Mouse (Mus musculus): ENCODE measurements at regions not wholly inside any gene's neighbourhood (a gene's known extent, or its start where the extent isn't known, plus 50 kb on each side); places are given as distances from the start of the nearest gene placed in this dataset.

- no peak overlapping the region for H3K4me2 ChIP-seq
- H3K4me1 ChIP-seq (ENCODE audit: control insufficient read depth, insufficient read depth, low read length) = no peaks in the 10 kb centered on the region
- no peaks in the 10 kb centered on the region for H3K9me3 ChIP-seq (ENCODE audit: control insufficient read depth, low read length)
- 95% methylated on average over 2 of the region's 2 CpGs for WGBS
- no peaks in the 10 kb centered on the region for H3K36me3 ChIP-seq (ENCODE audit: control insufficient read depth, insufficient read depth, low read length)
- ATAC-seq (ENCODE audit: low FRiP score) = no peak
- H3K9ac ChIP-seq (ENCODE audit: low read length) = no peak overlapping the region
- H3K27ac ChIP-seq (ENCODE audit: low read depth, low read length) = no peak overlapping the region
- no peak overlapping the region for H3K4me3 ChIP-seq (ENCODE audit: low read depth, low read length)
- DNase-seq (ENCODE audit: low spot score, missing footprints) = no peak
- no peaks in the 10 kb centered on the region for H3K27me3 ChIP-seq (ENCODE audit: control insufficient read depth, insufficient read depth, low read length)
These were observed 246.0 kb downstream of the Ttc6 start for GRCm38 (mm10) chr12:57809961-57810360.

GRCm38 (mm10) chr12:57823809-57824208 lies 259.9 kb downstream of the Ttc6 start:
- no peak for ATAC-seq (ENCODE audit: low FRiP score)
- H3K4me1 ChIP-seq (ENCODE audit: control insufficient read depth, insufficient read depth, low read length) = no peaks in the 10 kb centered on the region
- no peaks in the 10 kb centered on the region for H3K27me3 ChIP-seq (ENCODE audit: control insufficient read depth, insufficient read depth, low read length)
- H3K9me3 ChIP-seq (ENCODE audit: control insufficient read depth, low read length) = no peaks in the 10 kb centered on the region
- 51% methylated on average over 6 of the region's 6 CpGs for WGBS
- H3K4me2 ChIP-seq = no peak overlapping the region
- no peak overlapping the region for H3K27ac ChIP-seq (ENCODE audit: low read depth, low read length)
- no peak overlapping the region for H3K4me3 ChIP-seq (ENCODE audit: low read depth, low read length)
- H3K9ac ChIP-seq (ENCODE audit: low read length) = no peak overlapping the region
- peak; percentile 64 for DNase-seq (ENCODE audit: low spot score, missing footprints)
- H3K36me3 ChIP-seq (ENCODE audit: control insufficient read depth, insufficient read depth, low read length) = no peaks in the 10 kb centered on the region

GRCm38 (mm10) chr12:57825754-57826153 lies 261.8 kb downstream of the Ttc6 start:
- 21% methylated on average over 3 of the region's 3 CpGs for WGBS
- no peaks in the 10 kb centered on the region for H3K36me3 ChIP-seq (ENCODE audit: control insufficient read depth, insufficient read depth, low read length)
- no peaks in the 10 kb centered on the region for H3K9me3 ChIP-seq (ENCODE audit: control insufficient read depth, low read length)
- no peak overlapping the region for H3K4me2 ChIP-seq
- no peak overlapping the region for H3K9ac ChIP-seq (ENCODE audit: low read length)
- ATAC-seq (ENCODE audit: low FRiP score) (peak; percentile 14; the same call in 1 of the 2 replicates), DNase-seq (ENCODE audit: low spot score, missing footprints) (peak; percentile 96)
- no peaks in the 10 kb centered on the region for H3K27me3 ChIP-seq (ENCODE audit: control insufficient read depth, insufficient read depth, low read length)
- H3K4me3 ChIP-seq (ENCODE audit: low read depth, low read length) = no peak overlapping the region
- no peak overlapping the region for H3K27ac ChIP-seq (ENCODE audit: low read depth, low read length)
- no peaks in the 10 kb centered on the region for H3K4me1 ChIP-seq (ENCODE audit: control insufficient read depth, insufficient read depth, low read length)

GRCm38 (mm10) chr12:57842813-57843212 lies 278.9 kb downstream of the Ttc6 start:
- Histone ChIP-seq H3K27me3 (ENCODE audit: control insufficient read depth, insufficient read depth, low read length) (no peaks in the 10 kb centered on the region), H3K4me3 (ENCODE audit: low read depth, low read length) (no peak overlapping the region), H3K4me1 (ENCODE audit: control insufficient read depth, insufficient read depth, low read length) (no peaks in the 10 kb centered on the region), H3K27ac (ENCODE audit: low read depth, low read length) (no peak overlapping the region), H3K4me2 (no peak overlapping the region), H3K36me3 (ENCODE audit: control insufficient read depth, insufficient read depth, low read length) (no peaks in the 10 kb centered on the region), H3K9ac (ENCODE audit: low read length) (no peak overlapping the region), H3K9me3 (ENCODE audit: control insufficient read depth, low read length) (no peaks in the 10 kb centered on the region)
- 73% methylated on average over 4 of the region's 4 CpGs for WGBS
- ATAC-seq (ENCODE audit: low FRiP score) = no peak
- no peak for DNase-seq (ENCODE audit: low spot score, missing footprints)

- 93% methylated on average over 2 of the region's 2 CpGs for WGBS
These were observed 307.1 kb downstream of the Ttc6 start for GRCm38 (mm10) chr12:57871028-57871427.

GRCm38 (mm10) chr12:57890783-57891478 lies 320.6 kb upstream of the Sstr1 start:
- no peak overlapping the region for H3K4me3 ChIP-seq (ENCODE audit: low read depth, low read length)
- H3K4me2 ChIP-seq = no peak overlapping the region
- no peaks in the 10 kb centered on the region for H3K36me3 ChIP-seq (ENCODE audit: control insufficient read depth, insufficient read depth, low read length)
- H3K27ac ChIP-seq (ENCODE audit: low read depth, low read length) = no peak overlapping the region
- H3K27me3 ChIP-seq (ENCODE audit: control insufficient read depth, insufficient read depth, low read length) = no peaks in the 10 kb centered on the region
- ATAC-seq (ENCODE audit: low FRiP score) (no peak), DNase-seq (ENCODE audit: low spot score, missing footprints) (no peak)
- H3K9me3 ChIP-seq (ENCODE audit: control insufficient read depth, low read length) = no peaks in the 10 kb centered on the region
- no peak overlapping the region for H3K9ac ChIP-seq (ENCODE audit: low read length)
- H3K4me1 ChIP-seq (ENCODE audit: control insufficient read depth, insufficient read depth, low read length) = no peaks in the 10 kb centered on the region
- 85% methylated on average over 4 of the region's 4 CpGs for WGBS

More at GRCm38 (mm10) chr12:57871028-57871427, 307.1 kb downstream of the Ttc6 start:
- no peak overlapping the region for H3K4me3 ChIP-seq (ENCODE audit: low read depth, low read length)
- no peaks in the 10 kb centered on the region for H3K36me3 ChIP-seq (ENCODE audit: control insufficient read depth, insufficient read depth, low read length)
- DNase-seq (ENCODE audit: low spot score, missing footprints) (no peak), ATAC-seq (ENCODE audit: low FRiP score) (no peak)
- no peak overlapping the region for H3K4me2 ChIP-seq
- H3K27ac ChIP-seq (ENCODE audit: low read depth, low read length) = no peak overlapping the region
- H3K9ac ChIP-seq (ENCODE audit: low read length) = no peak overlapping the region
- H3K27me3 ChIP-seq (ENCODE audit: control insufficient read depth, insufficient read depth, low read length) = no peaks in the 10 kb centered on the region
- no peaks in the 10 kb centered on the region for H3K4me1 ChIP-seq (ENCODE audit: control insufficient read depth, insufficient read depth, low read length)
- no peaks in the 10 kb centered on the region for H3K9me3 ChIP-seq (ENCODE audit: control insufficient read depth, low read length)

- no peak overlapping the region for H3K27ac ChIP-seq (ENCODE audit: low read depth, low read length)
- H3K4me3 ChIP-seq (ENCODE audit: low read depth, low read length) = no peak overlapping the region
- no peaks in the 10 kb centered on the region for H3K4me1 ChIP-seq (ENCODE audit: control insufficient read depth, insufficient read depth, low read length)
- H3K27me3 ChIP-seq (ENCODE audit: control insufficient read depth, insufficient read depth, low read length) = no peaks in the 10 kb centered on the region
- H3K9ac ChIP-seq (ENCODE audit: low read length) = no peak overlapping the region
- 97% methylated on average over 1 of the region's 1 CpGs for WGBS
- H3K36me3 ChIP-seq (ENCODE audit: control insufficient read depth, insufficient read depth, low read length) = no peaks in the 10 kb centered on the region
- no peak overlapping the region for H3K4me2 ChIP-seq
- DNase-seq (ENCODE audit: low spot score, missing footprints) (no peak), ATAC-seq (ENCODE audit: low FRiP score) (no peak)
- H3K9me3 ChIP-seq (ENCODE audit: control insufficient read depth, low read length) = no peaks in the 10 kb centered on the region
These were observed 320.0 kb upstream of the Sstr1 start for GRCm38 (mm10) chr12:57891556-57891955.

GRCm38 (mm10) chr12:57897751-57898250 lies 313.8 kb upstream of the Sstr1 start:
- no peak overlapping the region for H3K9ac ChIP-seq (ENCODE audit: low read length)
- no peaks in the 10 kb centered on the region for H3K4me1 ChIP-seq (ENCODE audit: control insufficient read depth, insufficient read depth, low read length)
- no peaks in the 10 kb centered on the region for H3K36me3 ChIP-seq (ENCODE audit: control insufficient read depth, insufficient read depth, low read length)
- H3K4me3 ChIP-seq (ENCODE audit: low read depth, low read length) = no peak overlapping the region
- no peak overlapping the region for H3K27ac ChIP-seq (ENCODE audit: low read depth, low read length)
- no peak for DNase-seq (ENCODE audit: low spot score, missing footprints)
- H3K4me2 ChIP-seq = no peak overlapping the region
- no peaks in the 10 kb centered on the region for H3K9me3 ChIP-seq (ENCODE audit: control insufficient read depth, low read length)
- no peak for ATAC-seq (ENCODE audit: low FRiP score)
- WGBS = 84% methylated on average over 3 of the region's 3 CpGs
- no peaks in the 10 kb centered on the region for H3K27me3 ChIP-seq (ENCODE audit: control insufficient read depth, insufficient read depth, low read length)

- H3K9me3 ChIP-seq (ENCODE audit: control insufficient read depth, low read length) = no peaks in the 10 kb centered on the region
- ATAC-seq (ENCODE audit: low FRiP score) (no peak), DNase-seq (ENCODE audit: low spot score, missing footprints) (no peak)
- no peak overlapping the region for H3K27ac ChIP-seq (ENCODE audit: low read depth, low read length)
- no peak overlapping the region for H3K4me3 ChIP-seq (ENCODE audit: low read depth, low read length)
- 74% methylated on average over 1 of the region's 1 CpGs for WGBS
- H3K4me2 ChIP-seq = no peak overlapping the region
- H3K4me1 ChIP-seq (ENCODE audit: control insufficient read depth, insufficient read depth, low read length) = no peaks in the 10 kb centered on the region
- H3K27me3 ChIP-seq (ENCODE audit: control insufficient read depth, insufficient read depth, low read length) = no peaks in the 10 kb centered on the region
- H3K9ac ChIP-seq (ENCODE audit: low read length) = no peak overlapping the region
- H3K36me3 ChIP-seq (ENCODE audit: control insufficient read depth, insufficient read depth, low read length) = no peaks in the 10 kb centered on the region
These were observed 306.9 kb upstream of the Sstr1 start for GRCm38 (mm10) chr12:57904658-57905057.

Measured in midbrain, embryonic 11.5 days (tissue).